Mouse (Mus musculus) effector memory CD4-positive, alpha-beta T cell, adult 5 months (primary cell): Measurements from ENCODE around the gene Tmed10. TPM values are rescaled to one million over a fixed set of nuclear protein-coding genes. Genes with fewer than 3 reads are reported as not detected.

ENCODE experiments used
- polyA plus RNA-seq: library from polyadenylated mRNA; unstranded; fragments of 100-300 nt; shearing (Covaris generic); gene quantifications from one replicate; pipeline ENCODE4 v1.2.1, GENCODE M21; 2017

Gene Tmed10
- 209 TPM for polyA plus RNA-seq

DNA sequence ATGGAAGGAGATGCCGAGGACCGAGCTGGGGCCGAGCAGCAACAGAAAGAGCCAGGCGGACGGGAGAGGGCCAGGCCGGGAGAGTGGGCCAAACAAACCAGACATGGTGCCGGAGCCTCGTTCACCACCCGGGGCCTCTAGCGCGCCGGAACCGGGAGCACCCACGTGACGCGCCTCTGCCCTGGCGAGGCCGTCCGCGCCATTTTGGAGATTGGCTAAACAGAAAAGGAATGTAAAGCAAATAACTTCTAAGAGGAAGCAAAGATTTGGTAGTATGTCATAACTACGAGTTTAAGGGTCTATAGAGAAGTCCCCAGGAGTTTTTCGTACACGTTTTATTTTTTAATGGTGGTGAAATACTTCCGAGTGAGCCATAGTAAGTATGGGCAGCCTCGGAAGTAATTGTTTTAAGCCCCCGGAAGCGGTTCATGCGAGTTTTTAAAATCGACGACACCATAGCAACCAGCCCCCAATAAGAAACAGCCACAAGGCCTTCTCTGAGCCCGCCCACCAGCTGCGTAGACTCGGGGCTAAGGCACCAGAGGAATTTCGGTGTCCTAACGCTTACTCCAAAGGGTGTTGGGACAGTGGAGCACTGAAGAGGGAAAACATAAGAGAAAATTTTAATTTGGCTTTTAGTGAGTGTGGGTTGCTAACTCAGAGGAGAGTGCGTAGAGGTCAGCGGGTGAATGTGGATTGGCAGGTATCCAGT, at the start of gene Tmed10:
Gene Tmed10, minus strand, starts transcription at position 287 of the 712 bp plus-strand sequence.

DNA sequence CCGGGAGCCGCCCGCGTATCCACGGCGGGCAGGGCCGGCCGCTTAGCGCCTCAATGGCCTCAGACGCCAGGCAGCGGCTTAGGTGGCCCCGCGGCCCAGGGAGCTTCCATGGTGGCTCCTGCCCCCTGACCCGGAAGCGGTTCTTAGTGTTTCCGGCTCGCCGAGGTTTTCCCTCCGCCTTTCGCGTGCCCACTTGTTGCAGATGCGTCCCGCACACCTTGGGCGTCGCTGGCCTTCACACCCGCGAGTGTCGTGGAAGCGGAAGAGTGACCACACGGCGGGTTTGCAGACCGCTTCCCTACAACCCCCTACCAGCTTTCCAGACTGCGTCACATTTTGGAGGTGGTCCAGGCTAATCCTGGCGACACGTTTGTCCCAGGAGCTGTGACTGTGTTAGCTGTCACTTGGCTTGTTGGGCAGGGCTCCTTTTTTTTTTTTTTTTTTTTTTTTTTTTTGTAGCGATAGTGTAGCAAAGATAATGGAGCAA, 35.4 kb downstream of the Tmed10 start, which contains the start of gene Nek9:
Gene Nek9, minus strand, starts transcription at position 120 of the 487 bp plus-strand sequence.

Other genes with a start within 250 kb of the Tmed10 start
- 1.9 TPM for gene Rps6kl1, start 223.6 kb downstream of the Tmed10 start, polyA plus RNA-seq
- not detected for gene Pgf, start 197.1 kb downstream of the Tmed10 start, polyA plus RNA-seq
- 71.5 TPM for gene Eif2b2, start 155.4 kb downstream of the Tmed10 start, polyA plus RNA-seq
- 3.9 TPM for gene Mlh3, start 104.2 kb downstream of the Tmed10 start, polyA plus RNA-seq
- 33.0 TPM for gene Acyp1, start 86.4 kb downstream of the Tmed10 start, polyA plus RNA-seq
- 0.19 TPM for gene Zc2hc1c, start 86.3 kb downstream of the Tmed10 start, polyA plus RNA-seq
- 26.1 TPM for gene Nek9, start 35.5 kb downstream of the Tmed10 start, polyA plus RNA-seq
- 294 TPM for gene Fos, start 99.0 kb upstream of the Tmed10 start, polyA plus RNA-seq
- 9.6 TPM for gene Jdp2, start 224.2 kb upstream of the Tmed10 start, polyA plus RNA-seq